Mouse (Mus musculus): ENCODE measurements around the gene Cep112. TPM values are rescaled to one million over a fixed set of nuclear protein-coding genes. Genes with fewer than 3 reads are reported as not detected.

The Cep112 gene
- total and polyA plus RNA-seq, 2 experiments from 2014 or later = 14.1 to 19.5 TPM

DNA sequence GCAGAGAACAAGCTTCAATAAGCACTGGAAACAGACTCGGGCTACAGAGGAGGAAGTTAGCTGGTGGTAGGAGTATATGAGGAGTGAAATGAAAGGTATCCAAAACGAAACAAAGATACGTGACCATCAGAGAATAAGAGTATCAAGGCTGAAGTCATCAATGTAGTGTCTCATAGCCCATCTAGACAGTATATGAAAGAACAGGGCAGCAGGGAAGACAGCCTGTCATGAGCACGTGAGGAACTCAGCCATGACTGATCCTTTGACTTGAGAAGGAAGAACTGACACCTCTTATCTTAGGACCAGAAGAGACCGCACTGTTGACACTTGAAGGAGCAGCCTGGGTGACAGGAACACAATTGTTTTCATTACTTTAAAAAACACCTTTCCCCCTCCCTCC, 373.4 kb downstream of the Cep112 start:
- ATAC-seq (ENCODE audit: low FRiP score) (no peak), DNase-seq (ENCODE audit: low spot score) (no peak)
- Histone ChIP-seq H3K27me3 (ENCODE audit: insufficient read depth, low read length) (no peaks in the 10 kb centered on the region), H3K4me3 (ENCODE audit: low read depth, low read length) (no peak overlapping the region), H3K27ac (ENCODE audit: low read depth, low read length) (no peak overlapping the region), H3K4me1 (ENCODE audit: insufficient read depth, low read length) (no peaks in the 10 kb centered on the region), H3K4me2 (ENCODE audit: low read depth, low read length, poor library complexity, severe bottlenecking) (no peak overlapping the region), H3K9ac (replicated peaks; ENCODE audit: low read length, poor library complexity, severe bottlenecking) (no peak overlapping the region), H3K36me3 (ENCODE audit: insufficient read depth, low read length) (no peaks in the 10 kb centered on the region), H3K9me3 (ENCODE audit: low read length) (no peaks in the 10 kb centered on the region)
- TF ChIP-seq CTCF (IDR thresholded peaks at IDR 0.05) = no peak
- 78% methylated on average over 5 of the region's 5 CpGs for WGBS

DNA sequence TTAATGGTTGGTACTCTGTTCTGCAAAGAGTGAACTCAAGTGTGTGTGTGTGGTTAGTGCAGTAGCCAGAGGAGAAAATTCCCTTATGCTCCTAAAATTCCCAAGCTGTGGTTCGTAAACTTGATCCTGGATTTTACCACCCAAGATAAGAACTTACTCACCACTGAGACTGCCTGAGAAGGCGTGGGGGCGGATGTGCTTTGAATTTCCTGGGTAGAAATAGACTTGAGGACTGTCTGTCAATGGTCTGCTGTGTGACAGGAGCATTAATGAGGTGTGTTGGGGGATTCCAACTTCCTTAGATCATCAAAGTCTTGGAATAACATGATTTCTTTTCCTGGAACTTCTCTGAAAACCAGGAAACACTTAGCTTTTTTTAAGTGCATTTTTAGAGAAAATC, 374.7 kb downstream of the Cep112 start:
- no peaks in the 10 kb centered on the region for H3K36me3 ChIP-seq (ENCODE audit: insufficient read depth, low read length)
- H3K27me3 ChIP-seq (ENCODE audit: insufficient read depth, low read length) = no peaks in the 10 kb centered on the region
- H3K27ac ChIP-seq (ENCODE audit: low read depth, low read length) = no peak overlapping the region
- DNase-seq (ENCODE audit: low spot score) (no peak), ATAC-seq (ENCODE audit: low FRiP score) (no peak)
- no peaks in the 10 kb centered on the region for H3K4me1 ChIP-seq (ENCODE audit: insufficient read depth, low read length)
- WGBS = 74% methylated on average over 3 of the region's 3 CpGs
- no peak overlapping the region for H3K4me3 ChIP-seq (ENCODE audit: low read depth, low read length)
- H3K9me3 ChIP-seq (ENCODE audit: low read length) = no peaks in the 10 kb centered on the region
- H3K4me2 ChIP-seq (ENCODE audit: low read depth, low read length, poor library complexity, severe bottlenecking) = no peak overlapping the region
- TF ChIP-seq CTCF (IDR thresholded peaks at IDR 0.05) = no peak
- no peak overlapping the region for H3K9ac ChIP-seq (replicated peaks; ENCODE audit: low read length, poor library complexity, severe bottlenecking)

DNA sequence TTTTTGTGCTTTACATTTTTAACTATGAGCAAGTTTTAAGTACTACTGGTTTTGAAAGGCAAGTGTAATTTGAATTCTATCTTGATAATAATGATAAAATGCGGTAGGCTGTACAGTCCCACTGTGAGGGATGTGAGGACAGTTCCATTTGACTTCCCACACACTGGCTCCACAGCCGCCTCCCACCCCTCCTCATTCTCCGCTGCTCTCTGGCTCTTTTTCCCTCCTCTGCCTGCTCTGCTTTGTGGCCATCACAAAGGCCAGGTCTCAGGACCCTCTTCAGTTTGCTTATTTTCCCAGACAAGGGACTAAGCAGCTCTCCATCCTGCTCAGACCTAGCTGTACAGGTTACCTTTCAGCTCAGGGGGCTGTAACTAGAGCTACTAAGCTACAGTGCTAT, 379.0 kb downstream of the Cep112 start:
- H3K27ac ChIP-seq (ENCODE audit: low read depth, low read length) = no peak overlapping the region
- H3K4me1 ChIP-seq (ENCODE audit: insufficient read depth, low read length) = no peaks in the 10 kb centered on the region
- H3K36me3 ChIP-seq (ENCODE audit: insufficient read depth, low read length) = no peaks in the 10 kb centered on the region
- H3K4me3 ChIP-seq (ENCODE audit: low read depth, low read length) = no peak overlapping the region
- no peak overlapping the region for H3K4me2 ChIP-seq (ENCODE audit: low read depth, low read length, poor library complexity, severe bottlenecking)
- no peak for DNase-seq (ENCODE audit: low spot score)
- 57% methylated on average over 3 of the region's 3 CpGs for WGBS
- H3K27me3 ChIP-seq (ENCODE audit: insufficient read depth, low read length) = no peaks in the 10 kb centered on the region
- no peak overlapping the region for H3K9ac ChIP-seq (replicated peaks; ENCODE audit: low read length, poor library complexity, severe bottlenecking)
- no peaks in the 10 kb centered on the region for H3K9me3 ChIP-seq (ENCODE audit: low read length)
- ATAC-seq (ENCODE audit: low FRiP score) = no peak
- no peak for TF ChIP-seq CTCF (IDR thresholded peaks at IDR 0.05)

DNA sequence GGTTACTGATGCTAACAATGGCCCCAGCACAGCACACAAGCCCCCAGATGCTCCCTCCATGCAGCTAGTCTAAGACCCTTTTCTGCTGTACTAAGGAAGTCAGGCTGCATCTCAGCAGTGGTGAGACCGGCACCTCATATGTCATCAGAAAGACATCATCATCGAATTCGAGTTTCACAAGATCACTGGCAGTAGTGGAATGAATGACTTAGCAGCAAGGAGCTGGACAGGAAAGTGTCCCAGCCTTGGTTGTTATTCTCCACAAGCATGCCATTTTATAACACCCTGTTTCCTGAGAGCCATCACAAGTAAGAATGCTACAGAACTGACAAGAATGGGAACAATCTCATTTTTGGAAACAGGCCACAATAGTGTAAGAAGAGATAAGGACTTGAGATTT, 381.0 kb downstream of the Cep112 start:
- H3K27ac ChIP-seq (ENCODE audit: low read depth, low read length) = no peak overlapping the region
- H3K4me1 ChIP-seq (ENCODE audit: insufficient read depth, low read length) = no peaks in the 10 kb centered on the region
- no peak for TF ChIP-seq CTCF (IDR thresholded peaks at IDR 0.05)
- WGBS = 82% methylated on average over 3 of the region's 3 CpGs
- no peak overlapping the region for H3K4me3 ChIP-seq (ENCODE audit: low read depth, low read length)
- H3K9ac ChIP-seq (replicated peaks; ENCODE audit: low read length, poor library complexity, severe bottlenecking) = no peak overlapping the region
- H3K4me2 ChIP-seq (ENCODE audit: low read depth, low read length, poor library complexity, severe bottlenecking) = no peak overlapping the region
- H3K9me3 ChIP-seq (ENCODE audit: low read length) = no peaks in the 10 kb centered on the region
- DNase-seq (ENCODE audit: low spot score) (no peak), ATAC-seq (ENCODE audit: low FRiP score) (no peak)
- no peaks in the 10 kb centered on the region for H3K27me3 ChIP-seq (ENCODE audit: insufficient read depth, low read length)
- H3K36me3 ChIP-seq (ENCODE audit: insufficient read depth, low read length) = no peaks in the 10 kb centered on the region; the same call in 1 of the 2 replicates

DNA sequence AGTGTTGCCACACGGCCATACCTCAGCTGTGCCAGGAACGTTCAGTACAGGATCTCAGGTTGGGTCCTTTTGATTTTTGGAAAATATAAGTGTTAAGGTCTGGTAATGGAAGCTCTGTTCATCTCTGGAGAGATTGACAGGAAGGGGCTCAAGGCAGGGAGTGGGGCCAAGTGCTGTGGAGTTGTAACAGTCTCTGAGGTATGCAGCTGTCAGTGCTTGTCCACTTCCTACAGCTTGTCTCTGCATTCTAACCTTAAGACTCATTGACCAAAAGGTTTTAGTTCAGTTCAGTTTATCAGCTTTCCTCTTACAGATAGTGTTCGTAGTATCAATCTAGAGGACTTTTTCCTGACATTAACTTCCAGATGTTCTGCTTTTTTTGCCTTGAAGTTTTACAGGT, 384.6 kb downstream of the Cep112 start:
- TF ChIP-seq CTCF (IDR thresholded peaks at IDR 0.05) = no peak
- H3K4me1 ChIP-seq (ENCODE audit: insufficient read depth, low read length) = no peaks in the 10 kb centered on the region
- WGBS = 95% methylated on average over 3 of the region's 3 CpGs

DNA sequence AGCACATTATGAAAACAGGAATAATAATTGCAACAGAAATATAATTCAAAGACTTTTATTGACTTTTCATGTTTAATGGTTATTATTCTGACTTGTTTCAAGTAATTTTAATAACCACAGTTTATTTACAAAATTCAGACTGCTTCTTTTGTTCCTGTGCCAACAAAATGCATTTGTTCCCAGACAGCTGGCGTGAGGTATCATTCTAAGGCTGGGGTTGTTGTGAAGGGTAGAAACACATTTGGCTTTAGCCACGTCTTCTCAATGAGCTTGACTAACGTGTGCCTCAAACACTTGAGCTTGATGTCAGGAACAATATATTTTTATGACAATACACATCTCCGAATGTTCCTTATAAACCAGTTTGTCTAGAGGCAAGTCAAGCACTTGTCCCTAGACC, 396.8 kb downstream of the Cep112 start:
- no peak for ATAC-seq (ENCODE audit: low FRiP score)
- no peaks in the 10 kb centered on the region for H3K4me1 ChIP-seq (ENCODE audit: insufficient read depth, low read length)
- no peak for DNase-seq (ENCODE audit: low spot score)
- no peaks in the 10 kb centered on the region for H3K36me3 ChIP-seq (ENCODE audit: insufficient read depth, low read length)
- H3K4me3 ChIP-seq (ENCODE audit: low read depth, low read length) = no peak overlapping the region
- H3K9me3 ChIP-seq (ENCODE audit: low read length) = no peaks in the 10 kb centered on the region
- H3K4me2 ChIP-seq (ENCODE audit: low read depth, low read length, poor library complexity, severe bottlenecking) = no peak overlapping the region
- H3K9ac ChIP-seq (replicated peaks; ENCODE audit: low read length, poor library complexity, severe bottlenecking) = no peak overlapping the region
- no peak for TF ChIP-seq CTCF (IDR thresholded peaks at IDR 0.05)
- 42% methylated on average over 4 of the region's 4 CpGs for WGBS
- H3K27ac ChIP-seq (ENCODE audit: low read depth, low read length) = no peak overlapping the region
- no peaks in the 10 kb centered on the region for H3K27me3 ChIP-seq (ENCODE audit: insufficient read depth, low read length)

More for the DNA sequence above, 384.6 kb downstream of the Cep112 start:
- no peak for DNase-seq (ENCODE audit: low spot score)
- H3K9me3 ChIP-seq (ENCODE audit: low read length) = no peaks in the 10 kb centered on the region
- H3K36me3 ChIP-seq (ENCODE audit: insufficient read depth, low read length) = no peaks in the 10 kb centered on the region; the same call in 1 of the 2 replicates
- H3K4me3 ChIP-seq (ENCODE audit: low read depth, low read length) = no peak overlapping the region
- H3K27me3 ChIP-seq (ENCODE audit: insufficient read depth, low read length) = no peaks in the 10 kb centered on the region
- no peak for ATAC-seq (ENCODE audit: low FRiP score)
- H3K4me2 ChIP-seq (ENCODE audit: low read depth, low read length, poor library complexity, severe bottlenecking) = no peak overlapping the region
- H3K9ac ChIP-seq (replicated peaks; ENCODE audit: low read length, poor library complexity, severe bottlenecking) = no peak overlapping the region
- no peak overlapping the region for H3K27ac ChIP-seq (ENCODE audit: low read depth, low read length)

Data from midbrain, postnatal 0 days (tissue).